Mouse (Mus musculus) monocyte, adult 5-6 weeks (primary cell): ENCODE results near the gene Cdhr3. TPM values are rescaled to one million over a fixed set of nuclear protein-coding genes. Genes with fewer than 3 reads are reported as not detected.
A peak's percentile ranks its signal among the peaks of the same experiment; 100 is the strongest.
"Not testable (repeated sequence)": the region's sequence is repeated elsewhere in the genome, so short reads cannot be mapped to it uniquely, and the experiment has no call there.

Experiments
- ATAC-seq: fragments of 153-309, 156-312 bp; replicated peaks from 2 replicates; pipeline ENCODE4 v1.8.0; 2017; ENCODE audit warnings: mild to moderate bottlenecking; ENCODE audit not compliant: low TSS enrichment, insufficient number of reproducible peaks, severe bottlenecking, poor library complexity, low FRiP score
- total RNA-seq: library from RNA; stranded (forward); fragments of 200-1000, 200-491, 200-594 nt; gene quantifications from 3 replicates; pipeline ENCODE4 v1.2.3, GENCODE M21; 2017

The Cdhr3 gene
- total RNA-seq, 1 experiment from 2014 or later: not detected

DNA sequence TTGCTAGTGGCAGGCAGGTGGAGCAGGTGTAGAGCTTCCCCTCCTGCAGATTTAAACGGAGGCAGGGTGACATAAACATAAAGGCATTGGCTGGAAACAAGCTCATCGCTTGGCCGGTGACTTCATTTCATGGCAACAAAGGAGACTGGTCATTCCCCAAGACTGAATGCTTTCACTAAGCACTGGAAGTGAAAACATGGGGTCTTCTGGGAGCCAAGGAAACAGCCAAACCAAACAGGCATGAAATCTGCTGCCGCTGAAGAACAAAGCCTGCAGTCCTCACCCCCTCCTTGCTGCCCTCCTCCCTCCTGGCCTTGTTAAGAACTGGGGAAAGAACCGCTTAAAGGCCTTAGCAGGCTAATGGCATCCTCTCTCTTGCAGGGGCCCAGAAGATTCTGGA is 6.5 kb downstream of the Cdhr3 start:
- ATAC-seq: no peak

DNA sequence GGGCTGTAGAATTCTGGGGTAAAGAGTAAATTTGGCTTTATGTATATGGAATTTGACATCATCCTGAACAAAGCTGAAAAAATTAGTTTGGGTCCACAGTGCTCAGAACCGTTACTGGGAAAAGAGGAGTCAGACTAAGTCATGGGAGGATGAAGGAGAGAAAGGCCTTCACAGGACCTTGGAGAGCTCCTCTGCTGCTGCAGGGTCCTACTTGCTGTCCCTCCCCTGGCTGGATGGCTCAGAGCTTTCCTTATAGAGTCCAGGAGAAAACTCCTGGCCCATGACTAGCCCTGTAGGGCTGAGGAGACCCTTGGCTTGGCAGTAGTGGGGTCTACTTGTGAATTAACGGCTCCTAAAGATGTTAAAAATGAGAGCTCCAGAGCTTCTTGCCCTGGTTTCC is 8.0 kb downstream of the Cdhr3 start:
- no peak for ATAC-seq

DNA sequence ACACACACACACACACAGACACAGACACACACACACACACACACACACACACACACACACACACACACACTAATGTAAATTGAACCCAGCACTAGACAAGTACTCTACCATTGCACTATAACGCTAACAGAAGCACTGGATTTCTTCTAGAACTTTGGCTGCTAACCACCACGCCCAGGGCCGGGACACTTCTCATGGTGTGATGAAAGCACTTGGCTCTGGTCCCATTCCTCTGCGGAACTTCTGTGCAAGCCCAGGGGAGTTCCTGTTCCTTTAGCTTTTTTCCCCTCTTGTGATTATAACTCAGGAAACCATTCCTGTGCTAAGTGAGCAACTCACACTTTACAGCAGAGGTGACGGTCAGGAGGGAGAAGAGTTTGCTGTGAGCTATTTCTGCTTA is 9.3 kb downstream of the Cdhr3 start:
- ATAC-seq: peak; percentile 67

DNA sequence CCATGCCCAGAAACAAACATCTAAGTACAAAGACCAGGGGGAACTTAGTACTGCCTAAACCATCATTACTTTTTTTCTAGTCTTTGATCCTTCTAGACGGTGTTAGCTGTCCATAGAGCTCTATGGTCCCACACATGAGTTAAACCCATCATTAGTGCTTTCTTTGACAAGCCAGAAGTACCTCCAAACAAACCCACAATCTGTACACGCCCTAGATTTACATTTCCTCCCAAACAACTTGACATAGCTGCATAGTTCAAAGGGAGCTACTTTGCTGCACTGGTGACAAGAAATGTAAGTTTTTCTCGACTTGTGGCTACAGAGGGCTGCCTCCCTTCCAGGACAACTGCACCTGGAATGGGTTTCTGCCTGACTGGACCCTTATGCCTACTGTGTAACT is 16.4 kb downstream of the Cdhr3 start:
- ATAC-seq: no peak

- ATAC-seq: no peak
Measured at GRCm38 (mm10) chr12:33071901-33072672, 20.6 kb downstream of the Cdhr3 start.

DNA sequence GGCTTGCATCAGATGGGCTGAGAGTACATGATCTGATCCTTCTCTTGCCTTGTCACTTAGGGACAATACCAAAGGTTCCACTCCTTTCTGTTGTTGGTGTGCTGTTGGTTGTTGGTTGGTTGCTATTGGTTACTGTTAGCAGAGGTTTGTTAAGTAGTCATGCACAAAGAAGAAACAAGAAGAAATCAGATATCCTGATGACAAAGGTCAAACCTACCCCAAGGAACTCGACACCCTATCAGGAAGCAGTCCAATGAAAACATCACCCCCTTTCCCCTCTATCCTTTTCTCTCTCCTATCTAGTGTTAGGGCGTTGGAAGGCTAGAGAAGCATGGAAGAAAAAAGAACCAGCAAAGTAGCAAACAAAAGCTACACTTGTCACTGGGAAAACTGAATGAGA is 23.7 kb downstream of the Cdhr3 start:
- no peak for ATAC-seq

- no peak for ATAC-seq
Measured at GRCm38 (mm10) chr12:33066355-33066754, 26.3 kb downstream of the Cdhr3 start.

- ATAC-seq: no peak
Measured at GRCm38 (mm10) chr12:33065162-33065561, 27.5 kb downstream of the Cdhr3 start.

GRCm38 (mm10) chr12:33064266-33064665 is 28.4 kb downstream of the Cdhr3 start:
- ATAC-seq: no peak

- no peak for ATAC-seq
Measured at GRCm38 (mm10) chr12:33063250-33063649, 29.4 kb downstream of the Cdhr3 start.

- not testable (repeated sequence) for ATAC-seq
Measured at GRCm38 (mm10) chr12:33062379-33062778, 30.3 kb downstream of the Cdhr3 start.

- ATAC-seq: no peak
Measured at GRCm38 (mm10) chr12:33061651-33062050, 31.0 kb downstream of the Cdhr3 start.

GRCm38 (mm10) chr12:33057231-33058048 is 35.2 kb downstream of the Cdhr3 start:
- 0 out of 2 replicates have a peak, but pooled peaks have one; percentile 9 for ATAC-seq

DNA sequence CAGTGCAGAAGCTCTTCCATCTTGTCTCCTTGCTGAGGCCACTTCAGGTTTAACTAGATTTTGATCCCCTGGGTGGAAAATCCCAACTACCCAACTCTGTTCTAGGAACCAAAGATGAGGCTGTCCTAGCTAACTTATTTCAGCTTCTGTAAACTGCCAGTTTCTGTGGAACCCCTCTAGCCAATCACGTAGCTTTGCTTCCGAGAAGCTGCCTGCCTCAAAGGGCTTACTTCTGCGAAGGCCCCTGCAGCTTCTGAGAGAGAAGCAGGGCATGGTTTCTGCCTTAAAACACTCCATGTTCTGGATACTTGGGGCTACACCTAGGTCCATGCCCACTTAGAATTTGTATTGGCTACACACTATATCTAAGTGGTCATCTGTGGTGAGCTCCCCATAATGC is 36.1 kb downstream of the Cdhr3 start:
- ATAC-seq: no peak

DNA sequence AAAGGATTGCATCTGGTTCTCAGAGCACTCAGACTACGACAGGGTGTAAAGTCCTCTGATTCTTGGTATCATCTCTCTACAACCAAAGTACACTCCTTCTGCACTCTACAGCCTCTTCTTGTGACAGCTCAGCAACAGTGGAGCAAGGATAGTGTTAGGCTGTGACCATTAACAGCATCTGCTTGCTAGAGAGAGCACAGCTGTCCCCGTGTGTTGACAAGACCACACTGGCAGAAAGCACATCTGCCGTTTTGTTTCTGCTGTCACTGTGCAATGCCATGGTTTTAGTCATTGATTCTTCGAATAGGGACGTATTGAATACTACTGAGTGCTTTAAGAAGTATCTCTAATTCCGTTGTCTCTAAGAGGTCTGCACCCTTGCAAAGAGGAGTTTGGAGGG is 36.6 kb downstream of the Cdhr3 start:
- no peak for ATAC-seq

DNA sequence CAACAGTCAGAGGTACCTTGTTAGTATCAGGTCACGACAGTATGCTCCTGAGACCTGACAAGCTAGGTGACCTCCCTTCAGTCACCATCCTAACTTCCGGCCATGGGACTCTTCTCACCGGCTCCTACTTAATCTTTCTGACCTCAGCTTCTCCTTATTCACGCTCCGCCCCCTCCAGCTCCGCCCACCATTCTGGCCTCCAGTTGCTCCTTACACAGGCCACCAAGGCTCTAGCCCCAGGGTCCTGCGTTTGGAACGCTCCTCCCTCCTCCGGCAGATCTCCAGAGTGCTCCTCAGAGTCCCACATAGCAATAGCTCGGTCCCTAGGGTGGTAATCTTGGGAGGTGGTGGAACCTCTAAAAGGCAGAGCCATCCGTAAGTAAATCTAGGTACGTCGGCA is 38.9 kb downstream of the Cdhr3 start:
- ATAC-seq: no peak

DNA sequence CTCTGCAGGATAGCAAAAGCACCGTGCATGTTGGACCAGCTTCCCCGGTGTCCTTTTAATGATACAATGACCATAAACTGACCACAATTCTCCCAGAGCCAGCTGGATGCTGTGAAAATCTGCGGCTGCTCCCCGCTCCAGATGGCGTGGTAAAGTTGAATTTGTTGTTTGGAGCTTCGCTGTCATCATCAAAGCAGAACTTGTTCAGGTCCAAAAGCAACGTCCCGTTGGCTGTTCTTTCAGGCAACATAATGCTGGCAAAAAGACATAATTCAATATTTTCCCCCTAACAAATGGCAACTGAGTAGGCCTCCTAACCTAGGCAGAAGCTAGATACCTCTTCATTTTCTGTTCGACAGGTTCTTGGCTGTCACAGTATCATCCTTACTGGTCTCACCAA is 39.4 kb downstream of the Cdhr3 start:
- no peak for ATAC-seq

DNA sequence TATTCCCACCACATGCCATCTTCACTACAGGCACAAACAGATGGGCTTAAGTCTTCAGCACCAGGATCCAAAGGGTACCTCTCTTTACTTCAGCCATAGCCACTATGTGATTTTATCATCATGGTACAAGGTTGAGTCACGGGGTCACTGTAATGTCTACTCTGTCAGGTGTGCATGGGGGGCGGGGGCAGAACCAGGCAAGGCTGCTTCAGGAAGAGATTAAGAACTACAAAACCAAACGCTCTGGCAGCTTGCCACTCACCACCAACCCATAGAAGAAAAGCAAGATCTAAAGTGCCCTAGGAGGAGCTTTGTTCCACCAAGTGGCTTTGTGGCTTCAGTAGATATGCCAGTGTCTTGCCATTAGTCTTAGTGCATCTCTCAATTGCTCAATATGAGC is 44.3 kb downstream of the Cdhr3 start:
- no peak for ATAC-seq

DNA sequence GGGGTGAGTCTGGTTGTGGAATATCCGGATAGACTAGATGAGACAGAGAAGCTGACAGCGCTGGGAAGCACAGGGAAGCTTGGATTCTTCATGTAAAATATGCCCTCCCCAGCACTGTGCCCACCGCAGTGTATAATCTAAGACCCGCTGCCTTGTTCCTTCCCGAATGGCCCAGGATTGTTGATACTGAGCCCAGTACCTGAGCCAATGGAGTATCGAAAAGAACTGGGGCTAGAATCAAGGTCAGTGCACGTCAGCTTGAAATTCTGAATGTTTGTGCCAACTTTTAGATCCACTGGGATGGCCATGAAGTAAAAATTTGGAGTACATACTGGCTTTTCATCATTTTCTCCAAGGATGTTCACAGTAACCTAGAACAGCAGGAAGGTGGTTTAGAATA is 46.2 kb downstream of the Cdhr3 start:
- ATAC-seq: no peak
